Mouse (Mus musculus): Measurements from ENCODE around the gene Gm6217.
"Not testable (repeated sequence)": the region's sequence is repeated elsewhere in the genome, so short reads cannot be mapped to it uniquely, and the experiment has no call there.

The Gm6217 gene

GRCm38 (mm10) chr1:82931326-82931725 is at the start of gene Gm6217:
Gene Gm6217 (minus strand): TSS chr1:82931399.
- not testable (repeated sequence) for DNase-seq (ENCODE audit: low read depth in 1 of 2, low spot score in 2 of 2)

- DNase-seq (ENCODE audit: low read depth in 1 of 2, low spot score in 2 of 2): no peak
These were observed 46.6 kb upstream of the Gm6217 start for GRCm38 (mm10) chr1:82977840-82978239.

- DNase-seq (ENCODE audit: low read depth in 1 of 2, low spot score in 2 of 2): no peak
These were observed 44.6 kb upstream of the Gm6217 start for GRCm38 (mm10) chr1:82975750-82976149.

GRCm38 (mm10) chr1:82974342-82974741 is 43.1 kb upstream of the Gm6217 start:
- no peak for DNase-seq (ENCODE audit: low read depth in 1 of 2, low spot score in 2 of 2)

- no peak for DNase-seq (ENCODE audit: low read depth in 1 of 2, low spot score in 2 of 2)
These were observed 42.7 kb upstream of the Gm6217 start for GRCm38 (mm10) chr1:82973901-82974300.

- no peak for DNase-seq (ENCODE audit: low read depth in 1 of 2, low spot score in 2 of 2)
These were observed 42.0 kb upstream of the Gm6217 start for GRCm38 (mm10) chr1:82973244-82973643.

GRCm38 (mm10) chr1:82972046-82972445 is 40.8 kb upstream of the Gm6217 start:
- no peak for DNase-seq (ENCODE audit: low read depth in 1 of 2, low spot score in 2 of 2)

GRCm38 (mm10) chr1:82966413-82966812 is 35.2 kb upstream of the Gm6217 start:
- DNase-seq (ENCODE audit: low read depth in 1 of 2, low spot score in 2 of 2): no peak

- DNase-seq (ENCODE audit: low read depth in 1 of 2, low spot score in 2 of 2): no peak
These were observed 28.7 kb upstream of the Gm6217 start, which contains the start of gene Gm47955 for GRCm38 (mm10) chr1:82959870-82960385. Gene Gm47955 (plus strand): TSS chr1:82960286.

GRCm38 (mm10) chr1:82955913-82956312 is 24.7 kb upstream of the Gm6217 start, which contains the start of gene Gm7544:
Gene Gm7544 (minus strand): TSS chr1:82956013.
- DNase-seq (ENCODE audit: low read depth in 1 of 2, low spot score in 2 of 2): not testable (repeated sequence)

- DNase-seq (ENCODE audit: low read depth in 1 of 2, low spot score in 2 of 2): no peak
These were observed 17.4 kb upstream of the Gm6217 start for GRCm38 (mm10) chr1:82948601-82949000.

- DNase-seq (ENCODE audit: low read depth in 1 of 2, low spot score in 2 of 2): not testable (repeated sequence)
These were observed 14.8 kb upstream of the Gm6217 start for GRCm38 (mm10) chr1:82946029-82946428.

- not testable (repeated sequence) for DNase-seq (ENCODE audit: low read depth in 1 of 2, low spot score in 2 of 2)
These were observed 12.1 kb upstream of the Gm6217 start, which contains the start of gene A030003K21Rik for GRCm38 (mm10) chr1:82943295-82943694. Gene A030003K21Rik (minus strand): TSS chr1:82943388.

- not testable (repeated sequence) for DNase-seq (ENCODE audit: low read depth in 1 of 2, low spot score in 2 of 2)
These were observed 11.3 kb upstream of the Gm6217 start for GRCm38 (mm10) chr1:82942505-82942904.

- no peak for DNase-seq (ENCODE audit: low read depth in 1 of 2, low spot score in 2 of 2)
These were observed 7.5 kb upstream of the Gm6217 start for GRCm38 (mm10) chr1:82938666-82939065.

- not testable (repeated sequence) for DNase-seq (ENCODE audit: low read depth in 1 of 2, low spot score in 2 of 2)
These were observed 641 bp downstream of the Gm6217 start for GRCm38 (mm10) chr1:82930558-82930957.

GRCm38 (mm10) chr1:82924650-82925049 is 6.5 kb downstream of the Gm6217 start, which contains the start of gene A030014E15Rik:
Gene A030014E15Rik (plus strand): TSS chr1:82924917.
- no peak for DNase-seq (ENCODE audit: low read depth in 1 of 2, low spot score in 2 of 2)

GRCm38 (mm10) chr1:82913434-82913833 is 17.8 kb downstream of the Gm6217 start:
- not testable (repeated sequence) for DNase-seq (ENCODE audit: low read depth in 1 of 2, low spot score in 2 of 2)

GRCm38 (mm10) chr1:82913025-82913424 is 18.2 kb downstream of the Gm6217 start, which contains the start of gene A030005L19Rik:
Gene A030005L19Rik (plus strand): TSS chr1:82913325.
- no peak for DNase-seq (ENCODE audit: low read depth in 1 of 2, low spot score in 2 of 2)

- no peak for DNase-seq (ENCODE audit: low read depth in 1 of 2, low spot score in 2 of 2)
These were observed 25.3 kb downstream of the Gm6217 start for GRCm38 (mm10) chr1:82905886-82906285.

GRCm38 (mm10) chr1:82901201-82901600 is 30.0 kb downstream of the Gm6217 start:
- DNase-seq (ENCODE audit: low read depth in 1 of 2, low spot score in 2 of 2): no peak

GRCm38 (mm10) chr1:82900567-82900966 is 30.6 kb downstream of the Gm6217 start:
- no peak for DNase-seq (ENCODE audit: low read depth in 1 of 2, low spot score in 2 of 2)

- DNase-seq (ENCODE audit: low read depth in 1 of 2, low spot score in 2 of 2): no peak
These were observed 37.9 kb downstream of the Gm6217 start for GRCm38 (mm10) chr1:82893269-82893668.
